Mouse (Mus musculus) embryonic facial prominence, embryonic 15.5 days (tissue): ENCODE results near the gene Gnb5. TPM values are rescaled to one million over a fixed set of nuclear protein-coding genes. Genes with fewer than 3 reads are reported as not detected.

Source experiments
- ATAC-seq: fragments of 200-750 bp; cut with Nextera tagmentation; 2 replicates; pipeline ENCODE4 v1.8.0; 2017; ENCODE audit warnings: low read depth, moderate TSS enrichment; ENCODE audit not compliant: insufficient number of reproducible peaks, low FRiP score, low TSS enrichment
- H3K27ac ChIP-seq: fragments of 300-500 bp; sonication (generic); replicated peaks from 2 replicates; pipeline ENCODE4 v1.5.1; 2015; ENCODE audit warnings: mild to moderate bottlenecking, inconsistent platforms
- H3K27me3 ChIP-seq: fragments of 300-500 bp; sonication (generic); 2 replicates; pipeline ENCODE4 v1.6.1; 2015; ENCODE audit warnings: inconsistent platforms
- H3K36me3 ChIP-seq: fragments of 300-500 bp; sonication (generic); 2 replicates; pipeline ENCODE4 v1.6.1; 2015; ENCODE audit warnings: mild to moderate bottlenecking, inconsistent platforms
- H3K4me1 ChIP-seq: fragments of 300-500 bp; sonication (generic); 2 replicates; pipeline ENCODE4 v1.6.1; 2015; ENCODE audit warnings: inconsistent platforms
- H3K4me2 ChIP-seq: fragments of 300-500 bp; sonication (generic); replicated peaks from 2 replicates; pipeline ENCODE4 v1.6.1; 2015; ENCODE audit warnings: mild to moderate bottlenecking, inconsistent platforms
- H3K4me3 ChIP-seq: fragments of 300-500 bp; sonication (generic); replicated peaks from 2 replicates; pipeline ENCODE4 v1.5.1; 2015; ENCODE audit warnings: mild to moderate bottlenecking, inconsistent platforms
- H3K9ac ChIP-seq: fragments of 300-500 bp; sonication (generic); 2 replicates; pipeline ENCODE4 v1.6.1; 2015; ENCODE audit warnings: inconsistent platforms
- H3K9me3 ChIP-seq: fragments of 300-500 bp; sonication (generic); replicated peaks from 2 replicates; pipeline ENCODE4 v1.6.1; 2016; ENCODE audit warnings: inconsistent platforms
- WGBS: fragments of 180-500 bp; shearing (Covaris S2); methylation state at CpG from one replicate; pipeline ENCODE4 v1.1.7; 2015; 5-methylcytosine and 5-hydroxymethylcytosine counted together
- polyA plus RNA-seq: library from polyadenylated mRNA; unstranded; fragments of >200 nt; fragmentation: Nextera tagmentation; extraction: Ambion mirVana; gene quantifications from 2 replicates; pipeline ENCODE4 v1.2.1, GENCODE M21; 2015

Gnb5 gene
- polyA plus RNA-seq, 1 experiment from 2014 or later: 28.6 TPM

- WGBS: 71% methylated on average over 9 of the region's 9 CpGs
- Histone ChIP-seq H3K4me1 (no peaks in the 10 kb centered on the region), H3K9ac (no peak overlapping the region), H3K4me2 (no peak overlapping the region), H3K27ac (no peak overlapping the region), H3K27me3 (no peaks in the 10 kb centered on the region), H3K4me3 (no peak overlapping the region), H3K9me3 (no peaks in the 10 kb centered on the region), H3K36me3 (peaks cover 32% of the 10 kb centered on the region)
- no peak for ATAC-seq
These were observed 79.3 kb downstream of the Gnb5 start for GRCm38 (mm10) chr9:75385218-75385974.

- H3K27ac ChIP-seq: no peak overlapping the region
- peaks cover 85% of the 10 kb centered on the region for H3K36me3 ChIP-seq
- no peak overlapping the region for H3K9ac ChIP-seq
- 84% methylated on average over 12 of the region's 12 CpGs for WGBS
- H3K4me1 ChIP-seq: no peaks in the 10 kb centered on the region
- no peak for ATAC-seq
- H3K4me2 ChIP-seq: no peak overlapping the region
- H3K27me3 ChIP-seq: no peaks in the 10 kb centered on the region
- no peak overlapping the region for H3K4me3 ChIP-seq
- no peaks in the 10 kb centered on the region for H3K9me3 ChIP-seq
These were observed 87.2 kb downstream of the Gnb5 start for GRCm38 (mm10) chr9:75393251-75393650.

Other genes with a start within 250 kb of the Gnb5 start
- gene Myo5a, start 235.3 kb upstream of the Gnb5 start, polyA plus RNA-seq: 19.6 and 21.9 TPM in 2 replicates
- 1.9 and 2.7 TPM in 2 replicates for gene Myo5c, start 74.3 kb upstream of the Gnb5 start, polyA plus RNA-seq
- not detected in 2 replicates for gene Bcl2l10, start 41.5 kb downstream of the Gnb5 start, polyA plus RNA-seq
- gene Mapk6, start 103.7 kb downstream of the Gnb5 start, polyA plus RNA-seq: 58.1 and 60.2 TPM in 2 replicates
- 40.1 and 41.5 TPM in 2 replicates for gene Leo1, start 135.2 kb downstream of the Gnb5 start, polyA plus RNA-seq